Mouse (Mus musculus) layer of hippocampus, postnatal 10 days (tissue): ENCODE measurements around the gene Pla2g16. TPM values are rescaled to one million over a fixed set of nuclear protein-coding genes. Genes with fewer than 3 reads are reported as not detected.

ENCODE experiments used
- DNase-seq, 2 experiments: peaks; one replicate each; pipeline ENCODE4 v3.0.0; 2021; ENCODE audit warnings: low spot score in 2 of 2
- total RNA-seq, 2 experiments: library from RNA; stranded (reverse); gene quantifications; 2 replicates each; pipeline ENCODE4 v1.2.3; 2021

The Pla2g16 gene
- total RNA-seq, 2 experiments from 2014 or later, result 10.1 to 13.5 TPM

DNA sequence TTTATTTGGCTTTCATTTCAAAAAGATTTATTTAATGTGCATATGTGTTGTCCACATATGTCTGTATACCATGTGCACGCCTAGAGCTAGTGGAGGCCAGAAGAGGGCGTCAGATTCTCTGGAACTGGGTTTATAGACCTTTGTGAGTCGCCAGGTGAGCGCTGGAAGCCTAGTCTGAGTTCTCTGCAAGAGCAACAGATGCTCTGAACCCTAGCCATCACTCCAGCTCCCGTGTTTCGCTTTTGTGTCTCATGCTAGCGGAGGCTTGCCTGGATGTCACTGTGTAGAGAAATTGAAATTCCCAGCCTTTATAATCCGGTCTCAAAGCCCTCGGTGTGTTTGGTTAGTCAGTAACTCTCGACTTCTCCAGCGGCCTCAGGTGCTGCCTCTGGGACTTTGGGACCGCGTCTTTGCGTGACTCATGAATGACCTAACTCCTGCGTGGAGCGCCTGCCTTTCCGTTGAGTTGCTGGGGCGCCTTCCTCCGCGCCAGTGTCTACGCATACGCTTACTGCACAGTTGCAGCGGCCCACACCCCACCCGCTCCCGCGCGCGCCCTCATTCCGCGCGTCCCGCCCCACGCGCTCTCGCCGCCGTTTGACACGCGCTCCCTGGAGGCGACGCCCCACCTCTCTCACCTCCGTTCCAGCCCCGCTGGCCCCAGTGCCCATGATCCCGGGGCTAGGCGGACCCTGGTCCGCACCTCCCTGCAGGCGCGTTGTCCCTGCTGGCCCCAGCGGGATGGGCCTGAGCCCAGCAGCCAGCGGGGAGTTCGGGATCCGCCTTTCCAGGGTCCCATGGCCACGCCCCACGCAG lies 54.9 kb downstream of the Pla2g16 start, which contains the start of gene Hrasls5:
Gene Hrasls5, plus strand, starts transcription at position 600 of the 816 bp plus-strand sequence.
- peak; percentile 33 to 55 for DNase-seq

- no peak for DNase-seq
Measured at GRCm38 (mm10) chr19:7613151-7613550, 55.9 kb downstream of the Pla2g16 start.

GRCm38 (mm10) chr19:7616231-7616930 lies 59.1 kb downstream of the Pla2g16 start:
- no peak for DNase-seq

GRCm38 (mm10) chr19:7617085-7617484 lies 59.8 kb downstream of the Pla2g16 start:
- no peak for DNase-seq

DNA sequence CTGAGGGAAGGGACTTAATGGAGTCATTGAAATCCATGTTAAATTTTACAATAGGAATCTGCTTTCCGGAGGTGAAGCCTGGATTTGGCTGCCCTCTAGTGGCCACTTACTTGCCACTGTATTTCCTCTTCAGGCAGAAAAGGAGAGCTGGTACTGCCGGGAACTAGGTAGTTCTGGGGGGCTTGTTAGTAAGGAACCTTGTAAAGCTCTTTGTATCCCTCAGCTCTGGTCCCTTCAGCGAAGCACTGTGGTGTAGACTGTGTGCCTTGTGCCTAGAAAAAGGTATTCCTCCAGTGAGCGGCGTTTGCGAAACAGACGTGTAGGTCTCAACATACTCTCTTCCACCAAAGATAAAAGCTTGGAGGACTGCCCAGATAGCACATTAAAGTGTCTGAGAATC lies 60.4 kb downstream of the Pla2g16 start:
- peak; percentile 67 to 79 for DNase-seq

DNA sequence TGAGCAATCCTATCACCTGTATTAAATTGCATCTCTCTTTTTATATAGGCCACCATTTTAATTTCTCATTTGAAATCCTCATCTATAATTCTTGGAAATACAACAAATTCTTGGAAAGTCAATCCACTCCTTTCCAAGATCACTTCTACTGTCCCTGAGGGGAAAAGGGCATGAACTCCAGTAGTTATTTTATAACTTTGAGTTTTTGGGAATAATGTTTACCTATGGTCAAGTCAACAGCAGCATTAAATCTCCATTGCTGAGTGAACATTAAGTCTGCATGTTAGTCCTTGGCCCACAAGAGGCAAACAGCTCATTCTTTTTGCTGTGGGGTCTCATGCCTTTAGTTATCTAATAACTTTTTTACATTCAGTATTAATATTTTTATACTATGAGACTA lies 75.8 kb downstream of the Pla2g16 start:
- DNase-seq, result no peak

- no peak for DNase-seq
Measured at GRCm38 (mm10) chr19:7633786-7634185, 76.5 kb downstream of the Pla2g16 start.

Other genes with a start within 250 kb of the Pla2g16 start
- gene Mark2, start 215.6 kb upstream of the Pla2g16 start, total RNA-seq, result 100 to 1,000 TPM; 102 to 110 TPM
- 10 to 100 TPM; 39.0 to 45.6 TPM for gene Spindoc, start 174.5 kb upstream of the Pla2g16 start, total RNA-seq
- gene 2700081O15Rik, start 139.8 kb upstream of the Pla2g16 start, total RNA-seq, result 10 to 100 TPM; 70.8 to 72.1 TPM
- 100 to 1,000 TPM; 769 to 828 TPM for gene Rtn3, start 74.2 kb upstream of the Pla2g16 start, total RNA-seq
- gene Atl3, start 63.4 kb upstream of the Pla2g16 start, total RNA-seq, result 10 to 100 TPM; 21.8 to 22.4 TPM
- under 1 TPM; 0.54 to 0.66 TPM for gene Lgals12, start 49.7 kb downstream of the Pla2g16 start, total RNA-seq
- gene Hrasls5, start 55.1 kb downstream of the Pla2g16 start, total RNA-seq, result not detected
- not detected for gene Slc22a19, start 153.9 kb downstream of the Pla2g16 start, total RNA-seq
- gene Slc22a26, start 245.2 kb downstream of the Pla2g16 start, total RNA-seq, result not detected